Mouse (Mus musculus) splenic B cell, adult 2 months (primary cell): ENCODE results near the gene P2ry6.
A peak's percentile ranks its signal among the peaks of the same experiment; 100 is the strongest.

Experiments used
- DNase-seq: peaks from one replicate; pipeline ENCODE4 v3.0.0-alpha.2; 2011; ENCODE audit warnings: low read depth, low spot score
- H3K27me3 ChIP-seq: 2 replicates; pipeline ENCODE4 v1.6.1; 2012; ENCODE audit warnings: mild to moderate bottlenecking, low read length, moderate library complexity, mixed read lengths; ENCODE audit not compliant: control insufficient read depth, poor library complexity, insufficient read depth, severe bottlenecking
- H3K36me3 ChIP-seq: 2 replicates; pipeline ENCODE4 v1.6.1; 2012; ENCODE audit warnings: mild to moderate bottlenecking, low read length, moderate library complexity, mixed read lengths; ENCODE audit not compliant: control insufficient read depth, poor library complexity, insufficient read depth, severe bottlenecking

P2ry6 gene

GRCm38 (mm10) chr7:100905037-100905436 lies 69.4 kb downstream of the P2ry6 start:
- H3K36me3 ChIP-seq = no peaks in the 10 kb centered on the region
- no peaks in the 10 kb centered on the region for H3K27me3 ChIP-seq
- DNase-seq = no peak

DNA sequence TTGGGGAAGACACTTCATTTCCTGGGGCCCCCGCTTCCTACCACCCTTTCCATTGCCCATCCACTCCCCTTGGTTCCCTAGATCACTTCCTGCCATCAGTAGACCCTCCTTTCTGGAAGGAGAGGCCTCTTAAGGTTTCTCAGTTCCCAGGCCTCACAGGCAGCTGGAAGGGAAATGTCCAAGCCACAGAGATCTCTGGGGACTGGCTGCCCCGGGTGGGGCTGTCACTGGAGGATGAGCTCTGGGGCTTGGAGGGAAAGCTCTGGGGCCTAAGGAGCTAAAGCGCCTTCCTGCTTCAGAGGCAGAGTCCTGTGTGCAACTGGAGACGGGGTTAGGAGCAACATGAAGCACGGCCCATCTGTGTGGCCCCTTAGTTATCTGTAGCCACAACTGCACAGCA lies 69.8 kb downstream of the P2ry6 start:
- Histone ChIP-seq H3K36me3 (no peaks in the 10 kb centered on the region), H3K27me3 (no peaks in the 10 kb centered on the region)
- DNase-seq = no peak

DNA sequence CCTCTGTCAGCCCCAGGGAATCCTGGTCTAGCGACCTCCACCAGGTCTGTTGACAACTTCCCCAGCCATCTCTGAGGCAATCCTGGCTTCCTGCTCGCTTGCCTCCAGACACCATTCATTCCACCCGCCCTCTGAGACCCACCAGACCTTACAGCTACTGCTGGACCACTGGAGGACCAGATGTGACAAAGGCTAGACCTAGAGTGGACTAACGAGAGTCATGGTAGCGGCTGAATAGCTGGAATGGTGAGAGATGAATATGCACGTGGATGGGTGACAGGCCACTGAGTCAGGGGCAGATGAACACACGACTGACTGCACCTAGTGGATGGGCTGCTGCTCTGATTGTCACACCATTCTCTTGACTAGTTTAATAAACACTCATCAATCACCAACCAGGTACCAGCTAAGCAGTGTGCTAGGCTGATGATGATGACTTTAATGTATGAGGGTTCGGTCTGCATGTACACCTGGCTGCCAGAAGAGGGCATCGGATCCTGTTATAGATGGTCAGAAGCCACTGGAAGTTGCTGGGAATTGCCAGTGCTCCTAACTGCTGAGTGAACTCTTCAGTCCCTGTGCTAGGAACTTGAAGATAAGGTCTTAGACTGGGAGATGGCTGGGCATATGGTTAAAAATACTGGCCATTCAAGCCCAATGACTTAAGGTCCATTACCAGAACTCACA lies 71.9 kb downstream of the P2ry6 start:
- Histone ChIP-seq H3K27me3 (no peaks in the 10 kb centered on the region), H3K36me3 (no peaks in the 10 kb centered on the region)
- DNase-seq = peak; percentile 27

DNA sequence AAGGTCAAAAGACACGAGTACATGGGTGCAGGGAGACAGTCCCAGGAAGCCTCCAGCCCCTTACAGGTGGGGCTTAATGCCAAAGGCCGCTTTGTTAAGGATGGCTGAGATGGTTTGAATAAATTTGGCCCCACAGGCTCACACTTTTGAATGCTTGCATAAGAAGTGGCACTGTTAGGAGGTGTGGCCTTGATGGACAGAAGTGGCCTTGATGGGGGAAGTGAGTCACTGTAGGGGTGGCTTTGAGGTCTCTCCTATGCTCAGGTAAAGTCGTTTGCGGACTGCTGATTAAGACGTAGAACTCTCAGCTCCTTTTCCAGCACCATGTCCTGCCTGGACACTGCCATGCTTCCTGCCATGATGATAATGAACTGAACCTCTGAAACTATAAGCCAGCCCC lies 76.6 kb downstream of the P2ry6 start:
- no peaks in the 10 kb centered on the region for H3K36me3 ChIP-seq
- no peaks in the 10 kb centered on the region; the same call in 1 of the 2 replicates for H3K27me3 ChIP-seq
- DNase-seq = no peak

GRCm38 (mm10) chr7:100894833-100895226 lies 79.6 kb downstream of the P2ry6 start:
- H3K27me3 ChIP-seq = no peaks in the 10 kb centered on the region; the same call in 1 of the 2 replicates
- H3K36me3 ChIP-seq = no peaks in the 10 kb centered on the region
- DNase-seq = no peak

DNA sequence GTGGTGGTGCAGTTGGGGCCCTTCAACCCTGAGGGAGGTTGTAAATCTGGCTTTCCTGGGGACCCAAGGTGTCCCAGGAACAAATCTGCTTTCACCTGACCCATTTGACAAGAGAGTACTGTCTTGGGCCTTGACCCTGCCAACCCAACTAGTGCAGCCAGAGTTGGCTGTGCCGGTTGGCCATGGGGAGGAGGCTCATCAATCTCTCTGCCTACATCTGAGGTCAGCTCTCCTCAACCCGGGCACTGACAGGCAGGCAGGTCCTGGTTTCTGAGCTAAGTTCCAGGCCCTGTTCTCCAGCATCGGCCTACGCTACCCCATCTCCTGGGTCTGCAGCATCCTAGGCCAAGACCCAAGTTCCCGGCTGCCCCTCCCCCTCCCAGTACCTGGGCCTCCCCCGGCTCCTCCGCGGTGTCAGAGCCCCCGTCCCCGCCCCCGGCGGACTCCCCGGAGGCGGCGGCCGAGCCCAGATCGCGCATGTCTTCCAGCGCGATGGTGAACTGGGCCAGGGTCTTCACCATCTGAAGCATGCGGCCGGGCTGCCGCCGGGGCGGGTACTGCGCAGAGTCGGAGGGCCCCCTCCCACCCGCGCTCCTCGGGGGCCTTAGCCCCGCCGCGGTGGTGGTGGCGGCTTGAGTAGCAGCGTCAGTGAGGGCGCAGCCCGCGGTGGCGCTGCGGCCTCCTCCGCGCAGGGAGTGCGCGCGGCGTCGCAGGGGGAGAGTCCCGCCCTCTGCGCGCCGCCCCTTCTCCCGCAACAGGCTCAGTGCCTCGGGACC lies 80.2 kb downstream of the P2ry6 start:
- no peaks in the 10 kb centered on the region for H3K36me3 ChIP-seq
- peak; percentile 23 for DNase-seq
- H3K27me3 ChIP-seq = no peaks in the 10 kb centered on the region; the same call in 1 of the 2 replicates

DNA sequence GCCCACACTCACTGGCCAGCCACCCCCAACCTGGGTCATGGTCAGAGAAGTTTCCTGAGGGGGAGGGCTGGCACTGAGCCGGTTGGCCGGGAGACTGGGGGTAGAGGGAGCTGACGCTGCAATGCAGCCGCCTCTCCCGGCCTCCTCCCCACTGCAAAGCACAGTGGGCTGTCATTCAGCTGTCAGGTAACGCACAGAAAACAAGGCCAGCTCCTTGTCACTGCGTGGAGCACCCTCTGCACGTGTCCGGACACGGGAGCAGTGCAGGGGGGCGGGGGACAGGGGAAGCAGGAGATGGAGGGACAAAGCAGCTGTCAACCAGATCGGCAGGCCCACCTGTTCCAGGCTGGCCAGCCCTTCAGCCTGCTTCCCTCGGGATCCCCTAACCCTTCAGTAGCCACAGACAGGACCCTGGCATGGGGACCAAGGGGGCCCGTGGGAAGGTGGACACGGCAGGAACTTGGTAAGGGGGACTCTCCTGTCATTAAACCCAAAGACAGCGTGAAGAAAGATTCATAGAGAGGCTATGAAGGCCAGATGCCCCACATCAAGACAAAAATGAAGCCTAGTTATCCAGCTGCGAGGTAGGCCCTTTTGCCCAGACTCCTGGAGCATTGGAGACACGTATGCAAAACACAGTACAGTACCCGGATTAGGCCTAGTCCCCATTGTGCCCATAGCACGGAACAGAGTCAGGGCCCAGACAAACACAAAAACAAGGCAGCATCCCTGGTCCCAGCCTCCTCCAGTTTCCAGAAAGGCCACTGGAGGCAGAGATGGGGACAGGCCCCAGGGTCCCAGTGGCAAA lies 81.0 kb downstream of the P2ry6 start:
- no peaks in the 10 kb centered on the region for H3K36me3 ChIP-seq
- H3K27me3 ChIP-seq = no peaks in the 10 kb centered on the region; the same call in 1 of the 2 replicates
- no peak for DNase-seq
